Mouse (Mus musculus) mesoderm, embryonic 11.5 days (tissue): ENCODE measurements around the gene Med21.

ENCODE experiments used
- DNase-seq: peaks from one replicate; pipeline ENCODE4 v3.0.0-alpha.2; 2012; ENCODE audit warnings: low read depth, low spot score

Gene Med21

DNA sequence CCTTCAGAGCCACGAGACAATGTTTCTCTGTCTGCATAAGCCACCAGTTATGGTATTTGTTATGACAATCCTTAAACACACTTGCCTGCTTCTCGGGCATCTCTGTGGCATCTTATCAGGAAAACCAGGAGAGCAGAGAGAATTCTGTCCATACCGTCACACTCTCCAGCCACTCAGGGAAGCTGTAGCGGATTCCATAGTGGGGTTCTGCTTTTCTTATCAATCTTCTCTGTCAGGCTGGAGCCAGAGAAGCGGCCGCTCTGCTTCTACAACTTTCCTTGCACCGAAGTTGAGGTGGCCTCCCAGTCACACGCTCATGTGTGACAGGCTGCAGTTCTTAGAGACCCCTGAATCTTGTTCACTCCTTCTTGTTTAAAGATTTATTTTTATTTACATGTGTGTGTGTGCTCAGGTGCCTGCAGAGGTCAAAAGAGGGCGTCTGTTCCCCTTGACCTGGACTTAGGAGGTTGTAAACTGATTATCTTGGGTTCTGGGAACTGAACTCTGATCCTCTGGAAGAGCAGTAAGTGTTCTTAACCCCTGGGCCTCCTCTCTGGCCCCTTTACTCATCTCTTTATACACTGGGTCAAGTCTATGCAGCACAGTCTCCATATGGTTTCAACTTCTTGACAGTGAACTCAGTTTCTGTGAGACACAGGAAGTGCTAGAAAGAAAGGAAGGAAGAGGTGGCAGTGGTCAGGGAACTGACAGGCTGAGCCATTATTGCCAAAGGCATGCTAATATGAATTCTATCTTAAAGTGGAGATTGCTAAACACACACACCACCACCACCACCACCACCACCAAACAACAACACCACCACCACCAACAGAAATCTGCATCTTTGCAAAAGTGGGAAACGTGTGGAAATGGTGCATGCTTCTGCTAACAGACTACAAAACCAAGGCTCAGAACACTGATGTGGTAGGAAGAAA lies 36.1 kb downstream of the Med21 start:
- DNase-seq: no peak

DNA sequence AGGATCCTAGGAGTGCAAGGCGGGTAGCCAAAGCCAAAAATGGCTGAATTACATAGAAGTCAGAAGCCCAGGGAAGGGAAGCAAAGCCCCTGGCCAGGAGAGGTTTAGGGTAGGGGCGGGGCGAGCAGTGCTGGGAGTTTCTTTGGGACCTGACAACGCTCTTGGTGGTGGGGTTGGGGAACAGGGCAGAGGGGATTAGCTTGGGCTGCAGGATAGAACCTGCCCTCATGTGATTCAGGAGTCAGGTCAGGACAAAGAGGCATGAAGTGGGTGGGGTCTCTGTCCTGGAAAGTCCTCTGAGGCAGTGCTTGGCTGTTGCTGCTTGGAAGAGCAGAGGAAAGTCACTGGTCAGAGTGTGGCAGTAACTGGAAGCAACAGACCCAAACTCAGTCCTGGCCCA lies 41.5 kb downstream of the Med21 start:
- no peak for DNase-seq

- peak; percentile 12 for DNase-seq
Measured at GRCm38 (mm10) chr6:146685781-146686308, 43.5 kb downstream of the Med21 start.

DNA sequence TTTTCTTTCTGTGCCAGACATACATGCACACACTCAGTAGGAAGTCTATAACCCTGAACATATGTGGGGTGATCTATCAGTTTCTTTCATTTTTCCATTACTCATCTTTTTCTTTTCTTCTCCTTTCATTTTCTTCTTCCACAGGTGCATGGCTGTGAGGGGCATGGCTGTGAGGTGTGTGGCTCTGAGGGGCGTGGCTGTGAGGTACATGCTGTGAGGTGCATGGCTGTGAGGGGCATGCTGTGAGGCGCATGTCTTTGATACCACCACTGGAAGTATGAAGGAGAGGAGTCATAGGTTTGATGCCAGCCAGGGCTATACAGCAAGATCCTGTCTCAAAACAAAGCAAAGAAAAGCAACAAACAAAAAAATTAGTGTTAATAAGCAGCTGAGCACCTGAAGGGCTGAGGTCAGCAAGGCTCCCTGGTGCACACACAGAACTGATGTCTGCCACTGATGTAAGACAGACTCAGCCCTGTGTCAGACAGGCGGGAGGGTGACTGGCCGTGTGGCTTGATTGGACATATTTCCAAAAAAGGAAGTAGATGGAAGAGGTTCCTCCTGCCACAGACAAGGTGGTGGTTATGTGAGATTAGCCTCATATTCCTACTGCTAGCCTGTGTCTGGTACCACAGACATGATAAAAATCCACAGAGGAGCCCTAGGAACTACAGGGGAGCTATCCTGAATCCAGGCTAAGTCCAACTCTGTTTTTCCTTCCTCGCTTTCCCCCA lies 44.3 kb downstream of the Med21 start:
- DNase-seq: no peak

DNA sequence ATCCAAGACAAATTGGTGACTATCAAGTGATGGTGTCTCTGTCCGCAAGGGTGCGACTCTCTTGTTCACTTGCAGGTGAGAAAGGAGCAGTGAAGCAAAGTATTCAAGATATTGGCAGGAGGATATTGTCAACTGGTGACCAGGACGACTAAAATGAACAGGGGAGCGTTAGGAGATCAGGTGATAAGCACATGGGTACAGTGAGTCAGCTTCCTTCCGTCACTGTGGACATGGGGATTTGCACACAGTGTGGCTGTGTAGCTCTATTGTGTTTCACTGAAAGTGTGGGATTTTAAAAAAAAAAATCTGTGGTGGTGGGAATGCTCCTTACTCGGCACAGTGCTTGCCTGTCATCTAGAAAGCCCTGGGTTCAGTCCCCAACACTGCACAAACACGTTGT lies 45.7 kb downstream of the Med21 start:
- DNase-seq: no peak

GRCm38 (mm10) chr6:146688861-146689260 lies 46.5 kb downstream of the Med21 start:
- no peak for DNase-seq

DNA sequence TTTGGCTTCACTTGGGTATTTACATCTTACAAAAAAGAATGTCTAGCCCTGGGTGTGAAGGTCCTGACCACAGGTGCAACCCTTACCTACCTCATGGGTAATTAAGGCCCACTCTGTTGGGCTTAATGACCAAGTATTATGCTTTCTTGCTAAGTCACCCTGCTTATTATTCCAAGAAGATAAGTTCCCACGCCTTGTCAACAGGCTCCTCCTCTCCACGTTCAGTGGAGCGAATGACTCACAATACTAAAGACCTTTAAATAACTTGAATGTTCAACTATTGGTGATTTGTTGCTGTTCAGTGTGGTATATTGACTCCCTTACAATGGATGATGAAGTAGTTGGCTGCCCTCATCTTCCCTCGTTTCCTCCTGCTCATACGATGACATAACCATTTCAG lies 55.4 kb downstream of the Med21 start:
- DNase-seq: no peak

DNA sequence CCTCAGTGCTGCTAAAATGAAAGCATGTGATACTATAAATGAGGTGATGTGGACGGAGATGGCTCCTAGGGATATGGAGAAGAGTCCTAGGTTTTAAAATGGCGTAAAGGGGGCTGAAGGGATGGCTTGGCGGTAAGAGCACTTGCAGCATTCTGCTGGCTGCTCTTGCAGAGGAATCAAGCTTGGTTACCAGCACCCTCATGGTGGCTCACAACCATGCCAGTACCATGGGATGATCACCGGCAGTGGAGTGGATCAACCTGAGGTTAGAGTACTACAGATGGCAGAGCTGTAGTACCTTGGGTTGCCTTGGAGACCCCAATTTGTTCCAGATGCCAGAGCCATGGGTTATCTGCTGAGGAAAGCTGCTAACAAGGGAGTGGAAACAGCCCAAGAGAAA lies 56.0 kb downstream of the Med21 start:
- no peak for DNase-seq
